Mouse (Mus musculus) small intestine, adult 2 months (tissue): ENCODE results near the gene Cfap74. TPM values are rescaled to one million over a fixed set of nuclear protein-coding genes. Genes with fewer than 3 reads are reported as not detected.

Source experiments
- H3K27ac ChIP-seq: fragments of 200-500 bp; 2 replicates; pipeline ENCODE4 v1.5.1; 2012; ENCODE audit warnings: low read depth, low read length, control low read depth, inconsistent platforms; ENCODE audit not compliant: insufficient read depth
- H3K27me3 ChIP-seq: fragments of 200-500 bp; 2 replicates; pipeline ENCODE4 v1.6.1; 2012; ENCODE audit warnings: mild to moderate bottlenecking, moderate library complexity, low read length, inconsistent platforms; ENCODE audit not compliant: control insufficient read depth, insufficient read depth
- H3K36me3 ChIP-seq: fragments of 200-500 bp; 2 replicates; pipeline ENCODE4 v1.6.1; 2012; ENCODE audit warnings: mild to moderate bottlenecking, low read length, control low read depth, inconsistent platforms; ENCODE audit not compliant: control insufficient read depth, insufficient read depth
- H3K4me1 ChIP-seq: fragments of 200-500 bp; 2 replicates; pipeline ENCODE4 v1.6.1; 2012; ENCODE audit warnings: low read length, inconsistent platforms, mixed read lengths; ENCODE audit not compliant: control insufficient read depth, insufficient read depth, insufficient read length
- H3K4me3 ChIP-seq: fragments of 200-500 bp; 2 replicates; pipeline ENCODE4 v1.5.1; 2012; ENCODE audit warnings: low read depth, mild to moderate bottlenecking, control low read depth, inconsistent platforms, low read length, moderate library complexity
- CTCF ChIP-seq: fragments of 200-500 bp; IDR thresholded peaks from 2 replicates; pipeline ENCODE4 v1.5.1; 2012; ENCODE audit warnings: low read depth, mild to moderate bottlenecking, control low read depth, inconsistent platforms, low read length, moderate library complexity, mixed read lengths; ENCODE audit not compliant: insufficient replicate concordance, insufficient read length; ENCODE audit errors: extremely low read depth
- POLR2A ChIP-seq: fragments of 200-500 bp; IDR thresholded peaks from 2 replicates; pipeline ENCODE4 v1.6.1; 2012; ENCODE audit warnings: low read depth, mild to moderate bottlenecking, control low read depth, inconsistent platforms, low read length, moderate library complexity
- WGBS: fragments of 180-500 bp; shearing (Covaris S2); methylation state at CpG from one replicate; pipeline ENCODE4 v1.1.7; 2018; 5-methylcytosine and 5-hydroxymethylcytosine counted together
- polyA plus RNA-seq: library from polyadenylated mRNA; depleted of rRNA; stranded (reverse); fragments of >200 nt; gene quantifications from 2 replicates; pipeline ENCODE4 v1.2.3, GENCODE M21; 2012

The Cfap74 gene
- polyA plus RNA-seq, 1 experiment, result 1.4 TPM

- WGBS, result 82% methylated on average over 6 of the region's 6 CpGs
- Histone ChIP-seq H3K4me1 (peaks cover 26% of the 10 kb centered on the region), H3K4me3 (no peak overlapping the region), H3K27me3 (no peaks in the 10 kb centered on the region), H3K27ac (peak overlapping the region; percentile 66), H3K36me3 (no peaks in the 10 kb centered on the region)
- no peak for TF ChIP-seq POLR2A
Measured at GRCm38 (mm10) chr4:155482125-155482480, 73.1 kb downstream of the Cfap74 start.

- H3K4me3 ChIP-seq, result no peak overlapping the region
- peaks cover 34% of the 10 kb centered on the region for H3K4me1 ChIP-seq
- H3K27me3 ChIP-seq, result no peaks in the 10 kb centered on the region
- TF ChIP-seq POLR2A (no peak), CTCF (no peak)
- WGBS, result 93% methylated on average over 8 of the region's 8 CpGs
- H3K27ac ChIP-seq, result no peak overlapping the region
- no peaks in the 10 kb centered on the region for H3K36me3 ChIP-seq
Measured at GRCm38 (mm10) chr4:155482733-155483540, 73.9 kb downstream of the Cfap74 start.

GRCm38 (mm10) chr4:155485521-155485920 lies 76.5 kb downstream of the Cfap74 start:
- WGBS, result 76% methylated on average over 3 of the region's 3 CpGs
- Histone ChIP-seq H3K27me3 (no peaks in the 10 kb centered on the region), H3K4me1 (peaks cover 48% of the 10 kb centered on the region), H3K4me3 (no peak overlapping the region), H3K27ac (peak overlapping the region; percentile 97), H3K36me3 (no peaks in the 10 kb centered on the region)
- TF ChIP-seq POLR2A (no peak), CTCF (no peak)

GRCm38 (mm10) chr4:155487746-155488145 lies 78.8 kb downstream of the Cfap74 start:
- 29% methylated on average over 3 of the region's 3 CpGs for WGBS
- Histone ChIP-seq H3K4me1 (peaks cover 41% of the 10 kb centered on the region), H3K27ac (peak overlapping the region; percentile 97), H3K4me3 (no peak overlapping the region), H3K36me3 (no peaks in the 10 kb centered on the region), H3K27me3 (no peaks in the 10 kb centered on the region)
- TF ChIP-seq CTCF (no peak), POLR2A (no peak)

- Histone ChIP-seq H3K27me3 (no peaks in the 10 kb centered on the region), H3K4me1 (peaks cover 41% of the 10 kb centered on the region; the same call in 1 of the 2 replicates), H3K36me3 (no peaks in the 10 kb centered on the region), H3K27ac (peak overlapping the region; percentile 97), H3K4me3 (peak overlapping the region; percentile 24)
- WGBS, result 20% methylated on average over 8 of the region's 8 CpGs
- TF ChIP-seq CTCF, result no peak
- no peak for TF ChIP-seq POLR2A
Measured at GRCm38 (mm10) chr4:155488232-155489025, 79.4 kb downstream of the Cfap74 start.

GRCm38 (mm10) chr4:155489101-155489970 lies 80.3 kb downstream of the Cfap74 start:
- H3K4me1 ChIP-seq, result peaks cover 42% of the 10 kb centered on the region; the same call in 1 of the 2 replicates
- no peak overlapping the region for H3K4me3 ChIP-seq
- H3K27ac ChIP-seq, result peak overlapping the region; percentile 96
- no peak for TF ChIP-seq CTCF
- no peak for TF ChIP-seq POLR2A
- 77% methylated on average over 9 of the region's 9 CpGs for WGBS
- no peaks in the 10 kb centered on the region for H3K27me3 ChIP-seq
- H3K36me3 ChIP-seq, result no peaks in the 10 kb centered on the region

GRCm38 (mm10) chr4:155490456-155490855 lies 81.5 kb downstream of the Cfap74 start:
- H3K27me3 ChIP-seq, result no peaks in the 10 kb centered on the region
- H3K27ac ChIP-seq, result peak overlapping the region; percentile 96
- 10% methylated on average over 5 of the region's 5 CpGs for WGBS
- peak overlapping the region; percentile 73 for H3K4me3 ChIP-seq
- H3K4me1 ChIP-seq, result peaks cover 33% of the 10 kb centered on the region; the same call in 1 of the 2 replicates
- TF ChIP-seq POLR2A (no peak), CTCF (no peak)
- no peaks in the 10 kb centered on the region for H3K36me3 ChIP-seq
